Mouse (Mus musculus): ENCODE data around the gene Celf2. TPM values are rescaled to one million over a fixed set of nuclear protein-coding genes. Genes with fewer than 3 reads are reported as not detected.

Gene Celf2
- polyA plus RNA-seq, 1 experiment from 2014 or later = 92.4 TPM

DNA sequence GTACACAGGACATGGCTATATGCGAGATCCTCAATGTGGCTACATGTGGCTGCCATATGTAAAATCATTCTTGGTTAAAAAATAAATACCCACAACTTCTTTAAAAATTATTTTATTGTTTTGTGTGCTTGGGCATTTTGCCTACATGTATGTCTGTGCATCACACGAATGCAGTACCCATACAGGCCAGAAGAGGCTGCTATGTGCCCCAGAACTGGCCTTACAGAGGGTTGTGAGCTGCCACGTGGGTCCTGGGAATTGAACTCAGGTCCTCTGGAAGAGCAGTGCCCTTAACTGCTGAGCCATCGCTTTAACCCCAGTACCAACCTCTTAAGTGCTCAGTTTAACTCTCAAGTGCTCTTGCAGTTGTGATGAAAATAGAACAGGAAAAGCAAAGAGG, 1018.5 kb downstream of the Celf2 start:
- H3K4me2 ChIP-seq (ENCODE audit: low read depth, low read length) = no peak overlapping the region
- ATAC-seq (ENCODE audit: low read depth) = no peak
- WGBS = 71% methylated on average over 4 of the region's 4 CpGs
- H3K9me3 ChIP-seq (ENCODE audit: control insufficient read depth, low read length) = no peaks in the 10 kb centered on the region
- H3K9ac ChIP-seq (ENCODE audit: low read length) = no peak overlapping the region
- H3K4me3 ChIP-seq (ENCODE audit: low read length) = no peak overlapping the region
- no peaks in the 10 kb centered on the region for H3K4me1 ChIP-seq (replicated peaks; ENCODE audit: control insufficient read depth, insufficient read depth, low read length)
- H3K27me3 ChIP-seq (ENCODE audit: control insufficient read depth, insufficient read depth, low read depth, low read length) = no peaks in the 10 kb centered on the region
- no peak overlapping the region for H3K27ac ChIP-seq (ENCODE audit: low read length)
- H3K36me3 ChIP-seq (ENCODE audit: control insufficient read depth, insufficient read depth, low read length) = no peaks in the 10 kb centered on the region

DNA sequence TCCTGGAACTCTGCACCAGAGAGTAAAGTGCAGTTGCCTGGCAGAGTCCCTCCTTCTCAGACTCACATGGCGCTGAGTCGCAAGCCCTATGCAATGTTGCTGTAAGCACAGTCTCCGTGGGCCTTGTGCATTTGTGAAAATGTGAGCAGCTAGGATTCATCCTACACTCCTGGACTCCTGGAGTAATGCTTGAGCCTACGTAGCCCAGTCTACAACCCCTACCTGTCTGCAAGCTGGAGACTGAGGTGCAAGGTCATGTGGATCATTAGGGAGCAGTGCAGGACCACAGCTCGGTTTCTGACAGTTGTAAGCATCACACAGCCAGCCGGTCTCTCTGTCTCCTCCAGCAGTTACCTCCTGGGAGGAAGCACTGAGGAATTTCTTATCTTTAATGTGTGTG, 1019.3 kb downstream of the Celf2 start:
- 86% methylated on average over 6 of the region's 6 CpGs for WGBS
- no peak for ATAC-seq (ENCODE audit: low read depth)
- H3K36me3 ChIP-seq (ENCODE audit: control insufficient read depth, insufficient read depth, low read length) = no peaks in the 10 kb centered on the region
- H3K27me3 ChIP-seq (ENCODE audit: control insufficient read depth, insufficient read depth, low read depth, low read length) = no peaks in the 10 kb centered on the region
- no peak overlapping the region for H3K27ac ChIP-seq (ENCODE audit: low read length)
- H3K4me2 ChIP-seq (ENCODE audit: low read depth, low read length) = no peak overlapping the region
- H3K9ac ChIP-seq (ENCODE audit: low read length) = no peak overlapping the region
- no peaks in the 10 kb centered on the region for H3K9me3 ChIP-seq (ENCODE audit: control insufficient read depth, low read length)
- H3K4me1 ChIP-seq (replicated peaks; ENCODE audit: control insufficient read depth, insufficient read depth, low read length) = no peaks in the 10 kb centered on the region
- H3K4me3 ChIP-seq (ENCODE audit: low read length) = no peak overlapping the region
